Comparison of ENCODE assay signal across 9 mouse cellular contexts in genomic region chr1:168288891-168289545, GRCm38 (mm10).
A peak's percentile ranks its signal among the peaks of the same experiment; 100 is the strongest.
DNase-seq lines count a peak whose midpoint lies in the region; ATAC-seq and TF ChIP-seq lines count a peak whose summit lies in the region.
"Had no signal": no experiment of that assay in that cellular context is flagged by ENCODE, and none has a peak within 500 bp of the region (broad histone marks: within the 10 kb centered on the region; RNA-seq: fewer than 3 reads in every experiment).

No protein-coding gene starts in this region.

- peak overlapping the region; percentile 22; the same call in 1 of the 2 replicates for H3K4me3 ChIP-seq in heart, embryonic 10.5 days
- no peak overlapping the region for H3K4me3 ChIP-seq in intestine, embryonic 16.5 days (ENCODE audit: low read length)
- no peak overlapping the region for H3K4me3 ChIP-seq in midbrain, embryonic 14.5 days (replicated peaks; ENCODE audit: low read depth, low read length)
- H3K4me3 ChIP-seq in thymus, adult 2 months (ENCODE audit: control insufficient read depth, insufficient read depth, low read length) = no peak overlapping the region
- H3K4me3 ChIP-seq in lung, postnatal 0 days (ENCODE audit: low read depth, low read length) = no peak overlapping the region

- peak; percentile 80 for DNase-seq in heart, embryonic 10.5 days (ENCODE audit: low spot score)
- DNase-seq in heart, postnatal 4 days = no peak
- DNase-seq in embryo, embryonic 11 days = peak; percentile 55
- DNase-seq in midbrain, embryonic 14.5 days = peak; percentile 42
- no peak for DNase-seq in MN1 (ENCODE audit: low spot score)
- DNase-seq in thymus, adult 2 months = no peak
- DNase-seq in lung, postnatal 0 days (ENCODE audit: low spot score) = no peak

- no peaks in the 10 kb centered on the region for H3K27me3 ChIP-seq in heart, embryonic 10.5 days (ENCODE audit: insufficient read depth, poor library complexity, severe bottlenecking)
- no peaks in the 10 kb centered on the region for H3K27me3 ChIP-seq in intestine, embryonic 16.5 days (replicated peaks; ENCODE audit: control insufficient read depth, insufficient read depth, low read length)
- H3K27me3 ChIP-seq in midbrain, embryonic 14.5 days (ENCODE audit: control insufficient read depth, insufficient read depth, low read length) = no peaks in the 10 kb centered on the region
- no peaks in the 10 kb centered on the region for H3K27me3 ChIP-seq in thymus, adult 2 months (ENCODE audit: control insufficient read depth, insufficient read depth, low read length)
- no peaks in the 10 kb centered on the region for H3K27me3 ChIP-seq in lung, postnatal 0 days (replicated peaks; ENCODE audit: insufficient read depth, low read length)
- H3K27me3 ChIP-seq: CH12.LX had no signal

- TF ChIP-seq CTCF in thymus, adult 2 months (IDR thresholded peaks at IDR 0.05; ENCODE audit: borderline replicate concordance, control insufficient read depth, extremely low read depth, insufficient read depth, low read length, poor library complexity) = no peak
- no peak for TF ChIP-seq CTCF in lung, postnatal 0 days (IDR thresholded peaks at IDR 0.05)

- H3K9me3 ChIP-seq in heart, embryonic 10.5 days = no peaks in the 10 kb centered on the region
- H3K9me3 ChIP-seq in intestine, embryonic 16.5 days (ENCODE audit: control insufficient read depth, low read length) = no peaks in the 10 kb centered on the region
- no peaks in the 10 kb centered on the region for H3K9me3 ChIP-seq in midbrain, embryonic 14.5 days (ENCODE audit: control insufficient read depth, low read length)
- H3K9me3 ChIP-seq in lung, postnatal 0 days (ENCODE audit: low read length) = no peaks in the 10 kb centered on the region

- no peak for TF ChIP-seq EP300 in lung, postnatal 0 days (IDR thresholded peaks at IDR 0.05)

- ATAC-seq in intestine, embryonic 16.5 days = peak; percentile 79
- no peak for ATAC-seq in midbrain, embryonic 14.5 days (ENCODE audit: low FRiP score, low TSS enrichment)
- no peak for ATAC-seq in lung, postnatal 0 days

- no peak overlapping the region for H3K4me2 ChIP-seq in intestine, embryonic 16.5 days (ENCODE audit: low read depth, low read length)
- H3K4me2 ChIP-seq in midbrain, embryonic 14.5 days (ENCODE audit: low read length) = no peak overlapping the region
- no peak overlapping the region for H3K4me2 ChIP-seq in lung, postnatal 0 days (replicated peaks; ENCODE audit: low read depth, low read length)

- no peak for TF ChIP-seq POLR2A in thymus, adult 2 months (IDR thresholded peaks at IDR 0.05; ENCODE audit: control insufficient read depth, extremely low read depth, insufficient read depth, low read length, poor library complexity)

- H3K27ac ChIP-seq in heart, embryonic 10.5 days = peak overlapping the region; percentile 87
- H3K27ac ChIP-seq in intestine, embryonic 16.5 days (ENCODE audit: low read length) = peak overlapping the region; percentile 49; the same call in 1 of the 2 replicates
- H3K27ac ChIP-seq in midbrain, embryonic 14.5 days (replicated peaks; ENCODE audit: low read depth, low read length) = peak overlapping the region; percentile 95
- no peak overlapping the region for H3K27ac ChIP-seq in thymus, adult 2 months (ENCODE audit: control insufficient read depth, insufficient read depth, low read length)
- H3K27ac ChIP-seq in lung, postnatal 0 days (ENCODE audit: low read length) = no peak overlapping the region

- peaks cover 84% of the 10 kb centered on the region for H3K4me1 ChIP-seq in heart, embryonic 10.5 days
- peaks cover 30% of the 10 kb centered on the region for H3K4me1 ChIP-seq in intestine, embryonic 16.5 days (ENCODE audit: control insufficient read depth, insufficient read depth, low read length)
- H3K4me1 ChIP-seq in midbrain, embryonic 14.5 days (ENCODE audit: control insufficient read depth, insufficient read depth, low read length) = peaks cover 82% of the 10 kb centered on the region
- no peaks in the 10 kb centered on the region for H3K4me1 ChIP-seq in thymus, adult 2 months (replicated peaks; ENCODE audit: control insufficient read depth, insufficient read depth, low read length)
- H3K4me1 ChIP-seq in lung, postnatal 0 days (ENCODE audit: insufficient read depth, low read depth, low read length) = peaks cover 27% of the 10 kb centered on the region; the same call in 1 of the 2 replicates

- 28% methylated on average over 10 of the region's 10 CpGs for WGBS in heart, embryonic 10.5 days
- 45% methylated on average over 10 of the region's 10 CpGs for WGBS in intestine, embryonic 16.5 days
- WGBS in midbrain, embryonic 14.5 days = 43% methylated on average over 10 of the region's 10 CpGs
- whole genome bisulfite sequencing in thymus, adult 2 months = 88% methylated on average over 10 of the region's 10 CpGs
- 66% methylated on average over 10 of the region's 10 CpGs for WGBS in lung, postnatal 0 days

- H3K36me3 ChIP-seq in heart, embryonic 10.5 days = 0 out of 2 replicates have a peak, but pooled peaks cover 5% of the 10 kb centered on the region
- H3K36me3 ChIP-seq in intestine, embryonic 16.5 days (ENCODE audit: control insufficient read depth, insufficient read depth, low read length) = no peaks in the 10 kb centered on the region
- H3K36me3 ChIP-seq in midbrain, embryonic 14.5 days (ENCODE audit: control insufficient read depth, insufficient read depth, low read length) = no peaks in the 10 kb centered on the region
- H3K36me3 ChIP-seq in thymus, adult 2 months (ENCODE audit: control insufficient read depth, insufficient read depth, low read length) = no peaks in the 10 kb centered on the region
- no peaks in the 10 kb centered on the region for H3K36me3 ChIP-seq in lung, postnatal 0 days (ENCODE audit: insufficient read depth, low read length)

- H3K9ac ChIP-seq in intestine, embryonic 16.5 days (ENCODE audit: low read depth, low read length) = no peak overlapping the region
- H3K9ac ChIP-seq in midbrain, embryonic 14.5 days (replicated peaks; ENCODE audit: low read length) = peak overlapping the region; percentile 45
- no peak overlapping the region for H3K9ac ChIP-seq in lung, postnatal 0 days (replicated peaks; ENCODE audit: low read depth)

Comparison
In these comparisons a context has a peak if more than half of its experiments do, and no peak if none do; other contexts are left out.
1. DNase-seq: peak in heart, embryonic 10.5 days (single experiment), embryo, embryonic 11 days (single experiment) and midbrain, embryonic 14.5 days (single experiment); none in heart, postnatal 4 days (single experiment), MN1 (single experiment), thymus, adult 2 months (single experiment) and lung, postnatal 0 days (single experiment).
2. H3K27ac ChIP-seq: peak in heart, embryonic 10.5 days (single experiment), intestine, embryonic 16.5 days (single experiment) and midbrain, embryonic 14.5 days (single experiment); none in thymus, adult 2 months (single experiment) and lung, postnatal 0 days (single experiment).